ENCODE assay signal across 28 mouse cellular contexts in the genomic region with DNA sequence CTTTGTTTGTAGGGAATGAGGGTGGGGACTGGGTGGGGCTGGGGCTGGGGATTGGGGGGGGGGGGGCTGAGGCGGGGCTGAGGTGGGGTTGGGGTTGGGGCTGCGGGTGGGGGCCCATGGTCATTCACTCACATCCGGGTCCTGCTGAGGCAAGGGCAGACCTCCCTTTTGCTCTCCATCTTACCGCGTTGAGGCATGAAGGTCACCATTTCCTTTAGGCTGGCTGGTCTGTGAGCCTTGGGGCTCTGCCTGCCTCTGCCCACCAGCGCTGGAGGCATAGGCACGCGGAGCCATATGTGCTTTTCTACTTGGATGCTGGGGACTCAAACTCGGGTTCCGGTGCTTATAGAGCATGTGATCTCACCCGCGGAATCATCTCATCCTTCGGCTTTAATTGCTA. TPM values are rescaled to one million over a fixed set of nuclear protein-coding genes. Genes with fewer than 3 reads are reported as not detected.
DNase-seq lines count a peak whose midpoint lies in the region; TF ChIP-seq lines count a peak whose summit lies in the region.
"Had no signal": no experiment of that assay in that cellular context is flagged by ENCODE, and none has a peak within 500 bp of the region (broad histone marks: within the 10 kb centered on the region; RNA-seq: fewer than 3 reads in every experiment).

No protein-coding gene starts in this region.

- in situ Hi-C loops in ES-E14 (cut with MboI; ENCODE audit: low sequenced_read_pairs in 2 of 2, unreplicated experiment in 2 of 2), result no loop called here

- WGBS in forebrain, embryonic 10.5 days, result 90% methylated on average over 13 of the region's 13 CpGs

- H3K36me3 ChIP-seq in ES-Bruce4 (ENCODE audit: control insufficient read depth, insufficient read depth, low read length, poor library complexity, severe bottlenecking) (no peaks in the 10 kb centered on the region), ES-E14 (ENCODE audit: control insufficient read depth, insufficient read depth, low read length, poor library complexity, severe bottlenecking) (peaks cover 4% of the 10 kb centered on the region)
- no peaks in the 10 kb centered on the region for H3K36me3 ChIP-seq in forebrain, embryonic 10.5 days (replicated peaks)
- H3K36me3 ChIP-seq: embryonic facial prominence, embryonic 13.5 days; embryonic facial prominence, embryonic 15.5 days; forebrain, embryonic 15.5 days had no signal

- DNase-seq in ES-E14 (ENCODE audit: low read depth, low spot score) (no peak), ZHBTc4 (ENCODE audit: low read depth, low spot score) (peak; percentile 77)
- DNase-seq in forebrain, embryonic 10.5 days (ENCODE audit: extremely low spot score, low spot score), result no peak
- DNase-seq in left cerebral cortex, postnatal 36 days (ENCODE audit: low spot score in 2 of 2), result no peak
- no peak for DNase-seq in urinary bladder, adult 2 months (ENCODE audit: low spot score)
- DNase-seq: adrenal gland, adult 2 months; adrenal gland, postnatal 10 days; adrenal gland, postnatal 25 days; cerebellum, adult 11 months; cerebellum, adult 18-20 months; cerebellum, adult 8-10 months; cerebellum, adult 9-11 months; cerebellum, postnatal 14 days; cerebellum, postnatal 36 days; embryo, embryonic 11 days; forebrain, postnatal 0 days had no signal

- TF ChIP-seq POLR2A in ES-Bruce4 (IDR thresholded peaks at IDR 0.05; ENCODE audit: insufficient read depth, low read length), result no peak

- TF ChIP-seq EP300 in ES-Bruce4 (IDR thresholded peaks at IDR 0.05; ENCODE audit: insufficient read depth, low read depth, low read length), result peak; percentile 96

- H3K27me3 ChIP-seq in ES-Bruce4 (ENCODE audit: control insufficient read depth, insufficient read depth, low read length, poor library complexity, severe bottlenecking), result no peaks in the 10 kb centered on the region
- H3K27me3 ChIP-seq in forebrain, embryonic 10.5 days (ENCODE audit: poor library complexity, severe bottlenecking), result no peaks in the 10 kb centered on the region
- H3K27me3 ChIP-seq: embryonic facial prominence, embryonic 13.5 days; embryonic facial prominence, embryonic 15.5 days; forebrain, embryonic 13.5 days; forebrain, embryonic 15.5 days had no signal

- H3K4me1 ChIP-seq in ES-Bruce4 (ENCODE audit: control insufficient read depth, insufficient read depth, low read length), result peaks cover 7% of the 10 kb centered on the region
- H3K4me1 ChIP-seq in ES-E14 (ENCODE audit: control insufficient read depth in 2 of 2, insufficient read depth in 2 of 2, low read length in 2 of 2, poor library complexity in 1 of 2), result peaks cover 2% of the 10 kb centered on the region in 2 experiments; a peak in 3 of 4 replicates
- no peaks in the 10 kb centered on the region for H3K4me1 ChIP-seq in forebrain, embryonic 10.5 days
- H3K4me1 ChIP-seq: embryonic facial prominence, embryonic 13.5 days; embryonic facial prominence, embryonic 15.5 days; forebrain, embryonic 13.5 days; forebrain, embryonic 15.5 days had no signal

- H3K9ac ChIP-seq in ES-Bruce4 (ENCODE audit: low read depth, poor library complexity, severe bottlenecking), result peak overlapping the region; percentile 47
- peak overlapping the region; percentile 79 for H3K9ac ChIP-seq in ES-E14 (ENCODE audit: insufficient read depth, low read depth, low read length, poor library complexity, severe bottlenecking)
- H3K9ac ChIP-seq: embryonic facial prominence, embryonic 13.5 days; embryonic facial prominence, embryonic 15.5 days; forebrain, embryonic 13.5 days; forebrain, embryonic 15.5 days; forebrain, postnatal 0 days had no signal

- peak overlapping the region; percentile 79 for H3K4me3 ChIP-seq in ES-Bruce4 (ENCODE audit: low read depth, low read length)
- H3K4me3 ChIP-seq in ES-E14 (ENCODE audit: insufficient read depth in 1 of 2, low read depth in 1 of 2, low read length in 2 of 2, poor library complexity in 1 of 2, severe bottlenecking in 1 of 2), result peak overlapping the region; percentile 45 to 62
- H3K4me3 ChIP-seq in forebrain, embryonic 10.5 days, result no peak overlapping the region
- H3K4me3 ChIP-seq: embryonic facial prominence, embryonic 13.5 days; embryonic facial prominence, embryonic 15.5 days; erythroblast, embryonic 14.5 days; forebrain, embryonic 13.5 days; forebrain, embryonic 15.5 days had no signal

- TF ChIP-seq CTCF in ES-Bruce4 (IDR thresholded peaks at IDR 0.05; ENCODE audit: low read depth, low read length), result no peak

- H3K27ac ChIP-seq in ES-Bruce4 (ENCODE audit: insufficient read depth, low read length) (peak overlapping the region; percentile 91), ES-E14 (ENCODE audit: insufficient read depth, low read depth, low read length, poor library complexity, severe bottlenecking) (peak overlapping the region; percentile 95)
- H3K27ac ChIP-seq in forebrain, embryonic 10.5 days, result no peak overlapping the region
- H3K27ac ChIP-seq: embryonic facial prominence, embryonic 13.5 days; embryonic facial prominence, embryonic 15.5 days; forebrain, embryonic 13.5 days; forebrain, embryonic 15.5 days had no signal

- intact Hi-C loops in left cerebral cortex, postnatal 36 days (cut with DNase I), result no loop called here

- H3K9me3 ChIP-seq in ES-Bruce4 (replicated peaks; ENCODE audit: control insufficient read depth, insufficient read depth, low read length, poor library complexity, severe bottlenecking) (no peaks in the 10 kb centered on the region), ES-E14 (ENCODE audit: control insufficient read depth, insufficient read depth, low read depth, low read length) (no peaks in the 10 kb centered on the region)
- H3K9me3 ChIP-seq in forebrain, embryonic 10.5 days, result no peaks in the 10 kb centered on the region
- H3K9me3 ChIP-seq: embryonic facial prominence, embryonic 13.5 days; embryonic facial prominence, embryonic 15.5 days; forebrain, embryonic 13.5 days; forebrain, embryonic 15.5 days had no signal

TF ChIP-seq in ES-E14, 5 proteins besides CTCF, POLR2A, EP300 and RAD21:
- TF ChIP-seq HCFC1 (IDR thresholded peaks at IDR 0.05; ENCODE audit: borderline replicate concordance, insufficient read depth, low read length) (no peak), MAFK (IDR thresholded peaks at IDR 0.05; ENCODE audit: insufficient read depth, low read depth, low read length) (no peak), CHD2 (IDR thresholded peaks at IDR 0.05; ENCODE audit: low read depth, low read length) (no peak), ZNF384 (IDR thresholded peaks at IDR 0.05; ENCODE audit: low read depth, low read length) (no peak), ZC3H11A (IDR thresholded peaks at IDR 0.05; ENCODE audit: borderline replicate concordance, low read depth, low read length) (no peak)
TF ChIP-seq in ES-E14: peak in this region for 0.

RNA-seq across cellular contexts. Expression of a gene that starts 28.4 kb away (rescaled TPM):
- 0.67 and 2.3 TPM in 2 replicates for polyA plus RNA-seq in ES-Bruce4 (2011; ENCODE audit: insufficient read depth, insufficient read length, low read depth, missing spikeins)
- 0.36 and 0.74 TPM in 2 replicates for total RNA-seq in ES-E14 (2012; rRNA removed)
- polyA plus RNA-seq in forebrain, embryonic 10.5 days (2016; fragmentation: Nextera tagmentation; extraction: Ambion mirVana), result not detected in 2 replicates
- total RNA-seq in left cerebral cortex, postnatal 36 days (2021), result not detected
- polyA plus RNA-seq in urinary bladder, adult 2 months (2012; rRNA removed), result 1.5 and 1.8 TPM in 2 replicates
- total RNA-seq: adrenal gland, postnatal 10 days; forebrain, postnatal 0 days; MEL had no signal
- polyA plus RNA-seq: C2C12; embryonic facial prominence, embryonic 11.5 days; embryonic facial prominence, embryonic 13.5 days; erythroblast, embryonic 14.5 days; forebrain, embryonic 13.5 days; forebrain, postnatal 0 days had no signal

RNA-seq across cellular contexts. Expression of a gene that starts 41.0 kb away (rescaled TPM):
- polyA plus RNA-seq in ES-Bruce4 (2011; ENCODE audit: insufficient read depth, insufficient read length, low read depth, missing spikeins), result 3.9 and 5.6 TPM in 2 replicates
- total RNA-seq in ES-E14 (2012; rRNA removed), result 11.2 and 23.5 TPM in 2 replicates
- 0.14 TPM in 1 of 2 replicates, not detected in the other for polyA plus RNA-seq in forebrain, embryonic 10.5 days (2016; fragmentation: Nextera tagmentation; extraction: Ambion mirVana)
- total RNA-seq in left cerebral cortex, postnatal 36 days (2021), result not detected
- not detected in 2 replicates for polyA plus RNA-seq in urinary bladder, adult 2 months (2012; rRNA removed)
- total RNA-seq: adrenal gland, adult 2 months; adrenal gland, postnatal 25 days; common myeloid progenitor, adult 5-6 weeks; MEL had no signal
- polyA plus RNA-seq: adrenal gland, adult 2 months; brain, embryonic 14.5 days; C2C12; embryonic facial prominence, embryonic 13.5 days; embryonic facial prominence, embryonic 15.5 days; erythroblast, embryonic 14.5 days; forebrain, embryonic 11.5 days; forebrain, embryonic 13.5 days; forebrain, embryonic 15.5 days; forebrain, postnatal 0 days had no signal
